Mouse (Mus musculus) kidney, adult 10 weeks (tissue): ENCODE results near the gene Slc6a4. TPM values are rescaled to one million over a fixed set of nuclear protein-coding genes. Genes with fewer than 3 reads are reported as not detected.

Experiments
- polyA plus RNA-seq: library from polyadenylated mRNA; stranded (reverse); fragments of 350-450 nt; fragmentation: Illumina TruSeq; extraction: RNeasy Lipid Tissue Mini Kit (QIAGEN cat#74804); gene quantifications from one replicate; pipeline ENCODE4 v1.2.3, GENCODE M21; 2014; ENCODE audit warnings: low read depth, low replicate concordance

Slc6a4 gene
- 6.3 TPM for polyA plus RNA-seq

GRCm38 (mm10) chr11:76997916-76998704 is at the start of gene Slc6a4:
Gene Slc6a4, plus strand, starts transcription at chr11:76998603.

GRCm38 (mm10) chr11:77078273-77079134 is 80.1 kb downstream of the Slc6a4 start, which contains the start of gene Nsrp1:
Gene Nsrp1, minus strand, starts transcription at chr11:77078435.

Other genes with a start within 250 kb of the Slc6a4 start
- gene Gosr1, start 235.0 kb upstream of the Slc6a4 start, polyA plus RNA-seq = 34.2 TPM
- gene Cpd, start 151.6 kb upstream of the Slc6a4 start, polyA plus RNA-seq = 117 TPM
- gene Tmigd1, start 96.4 kb upstream of the Slc6a4 start, polyA plus RNA-seq = 322 TPM
- 229 TPM for gene Blmh, start 73.8 kb upstream of the Slc6a4 start, polyA plus RNA-seq
- gene Nsrp1, start 79.8 kb downstream of the Slc6a4 start, polyA plus RNA-seq = 23.9 TPM
- 1.7 TPM for gene Efcab5, start 190.4 kb downstream of the Slc6a4 start, polyA plus RNA-seq
- 9.2 TPM for gene Ssh2, start 217.7 kb downstream of the Slc6a4 start, polyA plus RNA-seq